Mouse (Mus musculus) lung, postnatal 25 days (tissue): ENCODE data around the gene Muc3.
"Not testable (repeated sequence)": the region's sequence is repeated elsewhere in the genome, so short reads cannot be mapped to it uniquely, and the experiment has no call there.

Source experiments
- DNase-seq: peaks from one replicate; pipeline ENCODE4 v3.0.0; 2022; ENCODE audit warnings: low spot score

The Muc3 gene

DNA sequence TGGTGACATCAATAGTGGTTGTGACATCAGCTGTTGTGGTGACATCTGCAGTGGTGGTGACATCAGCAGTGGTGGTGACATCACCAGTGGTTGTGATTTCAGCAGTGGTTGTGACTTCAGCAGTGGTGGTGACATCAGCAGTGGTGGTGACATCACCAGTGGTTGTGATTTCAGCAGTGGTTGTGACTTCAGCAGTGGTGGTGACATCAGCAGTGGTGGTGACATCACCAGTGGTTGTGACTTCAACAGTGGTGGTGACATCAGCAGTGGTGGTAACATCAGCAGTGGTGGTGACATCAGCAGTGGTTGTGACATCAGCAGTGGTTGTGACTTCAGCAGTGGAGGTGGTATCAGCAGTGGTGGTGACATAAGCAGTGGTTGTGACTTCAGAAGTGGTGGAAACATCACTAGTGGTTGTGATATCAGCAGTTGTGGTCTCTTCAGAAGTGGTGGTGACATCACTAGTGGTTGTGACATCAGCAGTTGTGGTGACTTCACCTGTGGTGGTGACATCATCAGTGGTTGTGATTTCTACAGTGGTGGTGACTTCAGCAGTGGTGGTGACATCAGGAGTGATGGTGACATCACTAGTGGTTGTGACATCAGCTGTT lies at the start of gene Muc3:
Gene Muc3, minus strand, starts transcription at position 51 of the 611 bp plus-strand sequence.
- not testable (repeated sequence) for DNase-seq

DNA sequence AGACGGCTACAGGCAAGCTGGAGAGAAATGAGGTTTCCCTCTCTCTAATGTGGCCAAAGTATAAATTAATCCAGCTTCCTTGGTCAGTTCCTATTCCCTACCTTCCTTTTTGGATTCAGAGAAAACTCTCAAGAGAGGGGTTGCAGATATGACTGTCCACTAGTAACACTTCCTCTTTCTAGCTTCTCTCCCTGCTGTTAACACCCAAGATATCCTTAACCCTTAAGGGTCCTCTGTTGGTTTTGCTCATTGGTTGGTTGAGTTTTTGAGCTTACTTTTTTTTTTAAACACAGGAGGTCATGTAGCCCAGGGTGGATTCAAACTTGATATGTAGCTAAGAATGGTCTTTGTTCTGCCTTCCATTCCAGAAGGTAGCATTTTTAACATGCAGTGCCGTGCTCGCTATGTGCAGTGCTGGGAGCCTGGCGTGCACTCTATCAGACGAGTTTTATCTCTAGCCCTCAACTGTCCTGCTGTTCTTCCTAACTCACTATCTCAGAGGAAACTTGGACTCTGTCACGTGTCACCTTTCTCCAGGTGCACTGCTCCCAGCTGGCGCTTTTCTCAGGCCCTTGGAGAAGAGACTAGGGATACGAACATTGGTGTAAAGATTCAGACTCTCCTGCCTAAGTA lies 45.5 kb upstream of the Muc3 start:
- no peak for DNase-seq

DNA sequence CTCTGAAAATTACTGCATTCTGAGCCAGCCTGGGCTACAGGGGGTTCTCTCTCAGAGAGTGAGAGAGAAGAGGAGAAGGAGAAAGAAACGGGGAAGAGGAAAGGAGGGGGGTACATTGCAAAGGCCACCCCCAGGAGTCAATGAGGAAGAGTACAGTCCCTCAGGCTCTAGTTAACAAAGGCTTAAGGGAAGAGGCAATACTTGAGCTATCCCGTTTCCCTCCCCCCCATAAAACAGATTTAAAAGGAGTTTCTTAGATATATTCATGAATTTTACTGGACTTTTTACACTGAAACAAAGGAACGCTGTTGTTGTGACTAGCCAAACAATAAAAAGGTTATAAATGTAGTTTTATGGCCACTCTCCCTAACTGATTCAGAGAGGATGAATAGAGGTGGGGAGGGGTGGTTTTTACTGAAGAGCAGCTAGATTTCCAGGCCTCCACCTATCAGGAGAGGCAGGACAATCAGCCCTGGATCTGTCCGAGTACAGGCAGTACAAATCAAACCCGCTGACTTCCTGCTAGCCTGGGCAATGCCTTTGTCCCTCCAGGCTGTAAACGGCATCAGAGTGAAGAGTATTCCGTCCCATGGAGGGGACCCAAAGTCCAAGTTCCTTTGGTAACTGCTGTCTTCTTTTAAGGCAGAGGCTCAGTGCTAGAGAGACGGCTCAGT lies 44.3 kb upstream of the Muc3 start:
- no peak for DNase-seq

DNA sequence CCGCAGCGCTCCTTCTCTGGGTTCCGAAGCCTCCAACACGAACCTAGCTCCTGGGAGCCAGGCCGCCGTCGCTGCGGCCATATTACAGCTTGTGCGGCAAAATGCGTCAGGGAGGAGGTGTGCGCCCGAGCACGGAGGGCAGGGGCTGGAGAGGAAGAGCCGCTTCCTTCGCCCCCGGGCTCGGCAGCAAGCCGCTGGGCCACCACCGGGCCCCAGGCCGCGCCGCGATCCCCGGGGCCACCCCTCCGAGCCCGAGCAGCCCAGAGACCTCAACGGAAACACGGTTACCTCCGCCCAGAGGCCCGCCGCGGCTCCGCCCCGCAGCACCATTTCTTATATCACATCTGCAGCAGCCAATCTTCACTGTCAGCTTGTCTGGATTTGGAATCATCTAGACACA lies 40.2 kb upstream of the Muc3 start:
- DNase-seq: no peak

DNA sequence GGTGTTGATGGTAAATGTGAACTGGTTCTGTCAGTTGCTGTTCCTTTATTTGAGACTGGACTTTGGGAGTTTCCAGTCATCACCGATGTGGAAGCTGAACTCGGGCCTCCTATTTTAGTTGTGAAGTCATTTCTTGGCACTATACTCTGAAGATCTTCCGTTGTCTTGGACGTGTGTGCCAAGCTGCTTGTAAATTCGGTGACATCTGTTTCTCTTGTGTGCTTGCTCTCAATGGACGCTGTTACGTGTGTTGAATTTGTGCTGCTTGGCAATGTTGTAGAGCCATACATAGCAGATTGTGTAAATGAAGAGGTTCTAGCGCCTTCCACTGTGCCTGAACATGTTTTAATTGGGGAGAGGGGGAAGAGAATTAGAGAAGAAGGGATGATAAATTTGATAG lies 36.2 kb upstream of the Muc3 start:
- DNase-seq: no peak

DNA sequence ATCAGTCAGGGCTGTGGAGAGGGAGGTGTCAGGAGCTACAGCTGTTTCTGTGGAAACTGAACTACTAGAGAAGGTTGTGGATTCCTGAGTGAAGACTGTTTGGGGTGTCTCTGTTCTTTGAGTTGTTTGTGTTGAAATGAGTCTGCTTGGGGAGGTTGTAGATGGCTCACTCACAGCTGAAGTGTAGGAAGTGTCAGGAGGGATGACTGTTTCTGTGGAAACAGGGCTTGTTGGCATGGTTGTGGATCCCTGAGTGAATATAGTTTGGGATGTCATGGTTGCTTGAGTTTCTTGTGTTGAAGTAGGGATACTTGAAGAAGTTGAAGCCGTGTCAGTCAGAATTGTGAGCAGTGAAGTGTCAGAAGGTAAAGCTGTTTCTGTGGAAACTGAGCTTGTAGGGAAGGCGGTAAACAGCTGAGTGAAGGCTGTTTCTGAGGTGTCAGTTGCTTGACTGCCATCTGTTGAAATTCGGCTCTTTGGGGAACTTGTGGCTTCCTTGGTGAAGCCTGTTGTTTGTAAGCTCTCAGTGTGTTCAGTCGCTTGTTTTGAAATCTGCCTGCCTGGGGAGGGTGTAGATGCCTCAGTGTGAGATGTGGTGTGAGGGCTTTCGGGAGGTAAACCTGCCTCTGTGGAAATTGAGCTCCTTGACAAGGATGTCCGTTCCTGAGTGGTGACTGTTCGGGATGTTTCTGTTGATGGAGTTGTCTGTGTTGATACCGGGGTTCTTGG lies 30.7 kb upstream of the Muc3 start:
- peak; percentile 37 for DNase-seq

DNA sequence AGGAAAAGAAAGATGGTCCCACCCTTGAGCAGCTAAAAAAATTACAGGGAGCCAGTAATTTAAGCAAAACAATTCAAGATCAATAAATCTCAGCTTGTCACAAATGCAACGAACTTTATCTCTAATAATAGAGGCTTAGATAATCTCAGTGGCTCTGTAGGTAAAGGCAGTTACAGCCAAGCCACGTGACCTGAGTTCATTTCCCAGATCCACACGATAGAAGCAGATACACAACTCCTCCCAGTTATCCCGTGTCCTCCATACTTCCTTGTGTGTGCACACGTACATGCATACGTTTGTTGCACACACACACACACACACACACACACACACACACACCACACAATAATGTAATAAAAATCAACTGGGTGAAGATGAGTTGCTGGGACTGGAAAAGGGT lies 24.8 kb upstream of the Muc3 start:
- no peak for DNase-seq

DNA sequence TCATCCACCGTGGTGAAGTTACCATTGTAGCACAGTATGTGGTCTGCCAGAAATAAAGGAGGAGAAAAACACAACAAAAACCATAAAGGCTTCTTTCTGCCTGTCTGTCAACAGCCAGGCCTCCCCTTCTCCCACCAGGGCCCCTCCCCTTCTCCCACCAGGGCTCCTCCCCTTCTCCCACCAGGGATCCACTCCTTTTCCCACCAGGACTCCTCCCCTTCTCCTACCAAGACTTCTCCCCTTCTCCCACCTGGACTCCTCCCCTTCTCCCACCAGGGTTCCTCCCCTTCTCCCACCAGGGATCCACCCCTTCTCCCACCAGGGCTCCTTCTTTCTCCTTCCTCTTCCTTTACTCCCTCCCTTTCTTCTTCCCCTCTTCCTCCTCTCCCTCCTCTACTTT lies 23.5 kb upstream of the Muc3 start:
- DNase-seq: no peak

DNA sequence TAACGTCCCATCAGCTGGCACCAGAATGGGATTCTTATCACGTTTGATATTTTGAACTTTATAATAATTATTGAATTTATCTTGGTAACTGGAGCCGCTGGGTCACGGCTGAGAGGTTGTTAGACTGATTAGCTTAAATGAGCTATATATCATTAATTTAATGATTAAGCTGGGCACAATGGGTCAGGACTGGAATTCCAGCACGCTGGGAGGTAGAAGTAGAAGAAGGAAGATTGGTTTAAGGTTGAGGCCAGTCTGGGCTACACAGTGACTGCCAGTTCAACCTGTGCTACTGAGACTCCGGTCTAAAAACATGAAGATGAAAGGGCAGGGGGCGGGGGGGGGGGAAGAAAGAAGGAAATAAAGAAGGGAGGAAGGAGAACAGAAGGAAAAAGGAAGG lies 22.4 kb upstream of the Muc3 start:
- DNase-seq: no peak

DNA sequence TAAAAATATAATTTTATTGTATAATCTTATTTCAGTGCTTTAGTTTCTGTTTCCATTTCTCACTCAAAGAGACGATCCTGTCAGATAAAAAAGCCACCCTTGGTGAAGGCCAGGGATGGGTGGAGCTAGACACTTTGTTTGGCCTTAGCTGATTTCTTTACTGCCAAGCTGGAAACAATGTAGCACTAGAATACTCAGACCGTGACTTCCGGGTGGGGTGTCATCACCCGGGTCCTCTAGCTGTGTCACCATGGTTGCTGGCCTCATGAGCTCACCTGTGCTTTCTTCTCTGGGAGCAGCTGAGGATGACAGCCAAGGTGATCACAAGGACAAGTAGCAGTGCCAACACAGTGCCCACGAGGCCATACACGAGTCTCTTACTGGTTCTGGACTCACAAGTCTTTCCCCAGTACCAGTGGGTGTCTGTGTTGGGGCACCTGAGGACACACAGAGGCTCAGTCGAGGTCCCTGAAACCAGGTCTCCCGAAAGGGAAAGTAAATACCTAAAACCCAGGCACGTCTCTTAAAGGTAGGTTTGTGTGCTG lies 21.8 kb upstream of the Muc3 start:
- DNase-seq: no peak

DNA sequence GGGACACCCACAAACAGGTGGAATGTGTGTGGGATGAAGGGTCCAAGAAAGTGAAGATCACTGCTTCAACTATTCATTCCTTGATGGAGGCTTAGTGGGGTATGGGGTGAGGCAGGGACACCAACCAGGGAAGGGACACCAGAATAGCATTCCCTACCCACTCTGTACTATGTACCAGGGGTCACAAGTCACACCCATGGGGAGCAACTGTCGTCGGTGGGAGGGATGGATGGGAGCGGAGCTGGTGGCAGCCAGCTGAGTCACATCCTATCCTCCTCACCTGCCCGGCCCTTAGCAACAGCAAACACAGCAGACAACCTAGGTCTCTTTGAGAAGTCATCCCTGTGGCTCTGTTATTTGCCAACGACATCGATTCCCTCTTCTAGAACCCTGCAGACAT lies 18.4 kb upstream of the Muc3 start:
- no peak for DNase-seq

DNA sequence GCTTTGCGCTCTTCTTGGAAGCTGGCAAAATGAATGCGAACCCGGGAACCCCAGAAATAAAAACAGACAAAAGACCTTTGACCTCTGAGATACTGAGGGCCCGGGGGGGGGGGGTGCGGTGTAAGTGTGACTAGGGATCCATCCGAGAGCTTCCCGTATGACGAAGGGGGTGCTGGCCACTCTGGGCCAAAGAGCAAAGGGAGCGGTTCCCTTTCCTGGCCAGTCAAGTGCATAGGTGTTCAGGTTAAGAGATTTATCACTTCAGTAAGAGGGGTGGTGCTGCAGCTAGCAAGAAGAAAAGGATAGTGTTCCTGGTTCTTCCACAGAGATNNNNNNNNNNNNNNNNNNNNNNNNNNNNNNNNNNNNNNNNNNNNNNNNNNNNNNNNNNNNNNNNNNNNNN lies 16.9 kb upstream of the Muc3 start:
- no peak for DNase-seq

DNA sequence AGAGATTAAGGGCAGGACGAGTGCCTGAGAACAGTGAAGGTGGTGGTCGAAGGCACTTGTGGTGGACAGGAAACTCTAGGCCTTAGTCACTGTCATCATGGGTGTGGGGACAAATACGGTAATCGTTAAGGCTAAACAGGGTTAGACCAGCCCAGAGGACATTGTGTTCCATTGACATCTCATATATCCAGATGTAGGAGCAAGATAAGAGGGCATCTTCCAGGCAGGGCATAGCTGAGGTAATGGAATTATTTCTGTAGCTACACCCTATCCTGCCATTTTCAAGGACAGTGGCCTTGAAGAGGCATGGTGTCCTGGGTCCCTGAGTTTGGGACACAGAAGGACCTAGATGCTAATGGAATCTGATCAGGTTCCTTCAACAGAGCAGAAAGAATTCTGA lies 12.7 kb upstream of the Muc3 start:
- DNase-seq: no peak

DNA sequence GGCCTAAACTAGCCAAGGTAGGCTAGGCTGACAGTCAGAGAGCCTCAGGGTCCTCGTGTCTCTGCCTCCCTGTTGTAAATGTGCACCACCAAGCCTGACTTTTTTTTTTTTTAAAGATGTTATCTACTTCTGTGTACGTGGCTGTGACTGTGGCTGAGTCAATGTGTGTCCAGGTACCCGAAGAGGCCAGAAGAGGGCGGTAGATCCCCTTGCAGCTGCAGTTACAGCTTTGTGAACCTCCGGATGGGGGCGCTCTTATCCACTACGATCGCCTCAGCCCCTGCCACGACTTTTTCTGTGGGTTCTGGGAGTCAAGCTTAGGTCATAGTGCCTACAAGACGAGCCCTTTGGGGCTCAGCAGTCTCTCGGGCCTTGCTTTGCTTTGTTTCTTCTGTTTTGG lies 10.3 kb upstream of the Muc3 start:
- peak; percentile 21 for DNase-seq

DNA sequence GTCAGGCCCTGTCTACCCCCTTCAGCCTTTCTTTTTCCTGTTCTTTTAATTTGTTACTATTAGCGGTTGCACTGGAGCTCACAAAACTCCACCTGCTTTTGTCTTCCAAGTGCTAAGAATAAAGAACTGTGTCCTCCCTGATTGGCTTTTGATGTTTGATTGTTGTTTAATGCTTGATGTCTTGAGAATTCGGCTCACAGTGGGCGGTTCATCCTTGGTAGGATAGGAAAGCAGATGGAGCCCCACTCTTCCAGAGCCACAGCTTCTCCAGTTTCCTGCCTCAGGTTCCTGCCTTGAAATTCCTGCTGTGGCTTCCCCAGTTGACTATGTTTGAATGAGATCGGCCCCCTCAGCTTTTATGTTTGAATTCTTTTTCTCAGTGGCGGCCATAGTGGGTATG lies 4.2 kb upstream of the Muc3 start:
- DNase-seq: no peak

DNA sequence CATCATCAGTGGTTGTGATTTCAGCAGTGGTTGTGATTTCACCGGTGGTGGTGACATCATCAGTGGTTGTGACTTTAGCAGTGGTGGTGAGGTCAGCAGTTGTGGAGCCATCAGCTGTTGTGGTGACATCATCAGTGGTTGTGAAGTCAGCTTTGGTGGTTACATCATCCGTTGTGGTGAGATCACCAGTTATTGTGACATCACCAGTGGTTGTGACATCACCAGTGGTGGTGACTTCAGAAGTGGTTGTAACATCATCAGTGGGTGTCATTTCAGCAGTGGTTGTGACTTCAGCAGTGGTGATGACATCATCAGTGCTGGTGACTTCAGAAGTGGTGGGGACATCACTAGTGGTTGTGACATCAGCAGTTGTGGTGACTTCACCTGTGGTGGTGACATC lies 3.5 kb upstream of the Muc3 start:
- no peak for DNase-seq

DNA sequence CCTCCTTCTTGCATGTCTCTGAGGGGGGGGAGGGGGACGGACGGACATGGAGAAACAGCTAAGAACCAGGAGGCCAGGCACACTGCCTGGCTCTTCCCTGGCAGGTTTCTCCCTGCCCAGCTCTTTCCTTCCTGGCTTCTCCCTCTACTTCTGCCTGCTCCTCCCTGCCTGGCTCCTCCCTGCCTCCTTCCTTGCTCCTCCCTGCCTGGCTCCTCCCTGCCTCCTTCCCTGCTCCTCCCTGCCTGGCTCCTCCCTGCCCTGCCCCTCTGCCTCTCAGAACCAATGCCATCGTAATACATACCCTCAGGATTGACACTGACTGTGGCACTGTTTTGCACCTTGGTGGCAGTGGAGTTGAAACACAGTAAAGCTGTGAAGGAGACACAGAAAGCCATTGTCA lies 8.3 kb downstream of the Muc3 start:
- DNase-seq: no peak

DNA sequence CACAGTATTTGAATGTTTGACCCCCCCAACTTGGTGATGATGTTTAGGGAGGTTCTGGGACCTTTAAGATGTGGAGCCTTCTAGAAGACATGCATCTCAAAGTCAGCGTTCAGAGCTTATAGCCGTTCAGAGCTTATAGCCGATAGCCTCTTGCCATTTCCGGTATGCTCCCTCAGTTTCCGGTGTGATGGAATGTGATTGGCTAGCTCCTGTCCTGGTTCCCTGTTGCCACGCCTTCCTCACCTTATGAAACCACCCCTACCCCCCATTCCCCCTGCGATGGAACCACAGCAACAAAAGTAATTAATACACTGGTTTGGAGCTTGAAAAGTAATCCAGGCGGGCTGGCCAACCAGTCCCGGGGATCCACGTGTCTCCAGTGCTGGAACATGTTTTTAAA lies 10.1 kb downstream of the Muc3 start:
- no peak for DNase-seq

DNA sequence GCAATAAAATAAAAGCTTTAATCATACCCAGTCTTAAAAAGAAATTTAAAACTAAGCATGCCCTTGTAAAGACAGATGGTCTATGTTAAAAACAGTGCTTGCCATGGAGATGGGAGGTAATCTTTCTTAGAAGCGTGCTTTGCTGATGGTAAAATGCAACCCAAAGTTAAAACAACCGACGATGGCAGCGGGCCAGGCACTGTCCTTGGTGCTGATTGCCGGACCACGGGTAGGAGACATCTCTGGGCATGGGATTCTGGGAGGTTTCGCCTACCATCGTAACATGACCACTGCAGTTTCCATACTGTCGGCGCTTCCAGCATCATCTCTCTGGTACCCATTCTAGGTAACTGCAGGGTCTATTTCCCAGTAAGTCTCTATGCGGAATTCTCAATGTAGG lies 14.2 kb downstream of the Muc3 start:
- no peak for DNase-seq

DNA sequence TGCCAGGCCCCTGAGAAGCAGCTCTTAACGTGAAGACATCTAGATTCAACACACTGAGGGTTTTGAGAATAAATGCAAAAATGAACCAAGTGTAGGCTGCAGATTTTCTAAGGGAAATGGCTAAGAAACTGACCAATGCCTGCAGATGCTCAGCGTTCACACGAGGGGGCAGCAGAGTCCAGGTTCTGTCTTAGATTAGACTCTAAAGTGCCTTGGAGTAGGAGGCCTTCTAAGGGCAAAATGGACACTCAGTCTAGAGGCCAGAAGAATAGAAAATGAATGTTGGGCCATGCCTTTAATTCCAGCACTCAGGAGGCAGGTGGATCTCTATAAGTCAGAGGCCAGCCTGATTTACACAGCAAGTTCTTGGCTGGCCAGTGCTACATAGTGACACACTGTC lies 17.6 kb downstream of the Muc3 start:
- peak; percentile 39 for DNase-seq

DNA sequence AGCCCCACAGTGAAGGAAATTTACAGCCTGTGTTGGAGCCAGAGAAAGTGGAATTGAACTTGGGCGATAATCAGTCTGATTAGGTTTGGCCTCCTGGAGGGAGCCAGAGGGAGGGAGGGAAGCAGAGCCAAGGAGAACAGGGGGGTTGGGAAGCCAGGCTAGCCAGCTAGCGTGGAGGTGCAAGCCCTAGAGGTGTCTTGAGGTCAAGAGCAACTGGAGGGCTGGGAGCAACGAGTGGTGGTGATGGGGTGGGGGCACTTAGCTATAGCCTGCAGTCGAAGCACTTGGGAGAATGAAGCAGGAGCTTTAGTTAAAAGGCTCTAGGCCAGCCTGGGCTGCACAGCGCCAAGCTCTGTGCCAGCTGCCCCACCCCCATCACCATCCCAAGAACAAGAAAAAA lies 19.8 kb downstream of the Muc3 start:
- no peak for DNase-seq

DNA sequence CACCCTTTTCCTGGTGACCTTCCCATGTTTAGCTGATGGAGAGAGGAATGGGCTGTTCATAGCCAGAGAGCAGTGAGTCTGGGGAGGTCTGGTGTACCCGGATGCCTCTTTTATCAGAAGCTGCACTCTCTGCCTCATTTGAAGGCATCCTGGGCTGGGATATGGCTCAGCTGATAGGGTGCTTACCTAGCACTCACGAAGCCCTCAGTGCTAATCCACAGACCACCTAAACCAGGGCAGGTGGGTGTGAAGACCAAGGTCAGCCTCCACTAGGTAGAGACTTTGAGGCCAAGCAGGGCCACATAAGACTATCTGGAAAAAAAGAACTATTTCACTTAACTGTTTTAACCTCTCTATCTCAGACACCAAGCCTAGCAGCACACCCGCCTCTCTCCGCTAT lies 25.6 kb downstream of the Muc3 start:
- DNase-seq: no peak

DNA sequence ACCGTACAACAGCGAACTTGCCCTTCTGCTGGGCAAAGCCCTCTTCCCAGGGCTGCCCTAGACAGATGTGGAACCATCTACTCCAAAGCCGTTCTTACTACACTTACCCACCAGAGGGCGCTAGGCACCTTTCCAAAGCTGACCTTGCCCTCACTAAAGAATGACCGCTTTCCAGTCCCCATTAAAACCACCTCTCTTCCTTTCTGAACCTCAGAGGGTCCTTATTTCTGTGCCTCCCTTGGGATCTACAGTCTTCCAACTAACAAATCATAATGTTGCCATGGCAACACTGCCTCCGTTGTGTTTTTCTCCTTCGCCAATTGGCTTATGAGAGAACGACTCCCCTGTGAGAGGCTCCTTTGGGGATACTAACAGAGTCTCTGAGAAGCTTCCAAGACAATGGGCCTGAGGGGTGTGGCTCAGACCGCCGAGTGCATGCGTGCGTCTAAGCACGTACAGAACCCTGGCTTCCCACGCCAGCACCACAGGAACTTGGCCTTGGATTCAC lies 26.4 kb downstream of the Muc3 start:
- DNase-seq: peak; percentile 78
